Mouse (Mus musculus) forebrain, embryonic 12.5 days (tissue): ENCODE data around the gene Bad. TPM values are rescaled to one million over a fixed set of nuclear protein-coding genes. Genes with fewer than 3 reads are reported as not detected.

ENCODE experiments used
- ATAC-seq: fragments of 200-750 bp; cut with Nextera tagmentation; 2 replicates; pipeline ENCODE4 v1.8.0; 2017; ENCODE audit warnings: moderate TSS enrichment; ENCODE audit not compliant: low FRiP score
- H3K27ac ChIP-seq: fragments of 300-500 bp; sonication (generic); 2 replicates; pipeline ENCODE4 v1.5.1; 2016; ENCODE audit warnings: mild to moderate bottlenecking
- H3K27me3 ChIP-seq: fragments of 300-500 bp; sonication (generic); 2 replicates; pipeline ENCODE4 v1.6.1; 2016; ENCODE audit warnings: mild to moderate bottlenecking
- H3K36me3 ChIP-seq: fragments of 300-500 bp; sonication (generic); replicated peaks from 2 replicates; pipeline ENCODE4 v1.6.1; 2016; ENCODE audit warnings: mild to moderate bottlenecking
- H3K4me1 ChIP-seq: fragments of 300-500 bp; sonication (generic); 2 replicates; pipeline ENCODE4 v1.6.1; 2016
- H3K4me2 ChIP-seq: fragments of 300-500 bp; sonication (generic); 2 replicates; pipeline ENCODE4 v1.6.1; 2016; ENCODE audit warnings: mild to moderate bottlenecking, moderate library complexity
- H3K4me3 ChIP-seq: fragments of 300-500 bp; sonication (generic); replicated peaks from 2 replicates; pipeline ENCODE4 v1.5.1; 2016; ENCODE audit warnings: mild to moderate bottlenecking
- H3K9ac ChIP-seq: fragments of 300-500 bp; sonication (generic); 2 replicates; pipeline ENCODE4 v1.6.1; 2016; ENCODE audit warnings: mild to moderate bottlenecking
- H3K9me3 ChIP-seq: fragments of 300-500 bp; sonication (generic); 2 replicates; pipeline ENCODE4 v1.6.1; 2016
- WGBS: fragments of 180-500 bp; shearing (Covaris S2); methylation state at CpG from one replicate; pipeline ENCODE4 v1.1.7; 2016; 5-methylcytosine and 5-hydroxymethylcytosine counted together
- polyA plus RNA-seq: library from polyadenylated mRNA; unstranded; fragments of >200 nt; fragmentation: Nextera tagmentation; extraction: Ambion mirVana; gene quantifications from 2 replicates; pipeline ENCODE4 v1.2.1, GENCODE M21; 2016

The Bad gene
- polyA plus RNA-seq, 1 experiment from 2014 or later, result 65.3 TPM

GRCm38 (mm10) chr19:6919876-6920740 is 21.6 kb upstream of the Bad start:
- H3K27me3 ChIP-seq, result peaks cover 28% of the 10 kb centered on the region
- peak overlapping the region; percentile 92; the same call in 1 of the 2 replicates for H3K9ac ChIP-seq
- WGBS, result 46% methylated on average over 8 of the region's 8 CpGs
- no peak for ATAC-seq
- H3K27ac ChIP-seq, result no peak overlapping the region
- peaks cover 29% of the 10 kb centered on the region for H3K4me1 ChIP-seq
- H3K9me3 ChIP-seq, result no peaks in the 10 kb centered on the region
- peak overlapping the region; percentile 89 for H3K4me3 ChIP-seq
- 0 out of 2 replicates have a peak, but pooled peaks cover 6% of the 10 kb centered on the region for H3K36me3 ChIP-seq
- H3K4me2 ChIP-seq, result peak overlapping the region; percentile 91

DNA sequence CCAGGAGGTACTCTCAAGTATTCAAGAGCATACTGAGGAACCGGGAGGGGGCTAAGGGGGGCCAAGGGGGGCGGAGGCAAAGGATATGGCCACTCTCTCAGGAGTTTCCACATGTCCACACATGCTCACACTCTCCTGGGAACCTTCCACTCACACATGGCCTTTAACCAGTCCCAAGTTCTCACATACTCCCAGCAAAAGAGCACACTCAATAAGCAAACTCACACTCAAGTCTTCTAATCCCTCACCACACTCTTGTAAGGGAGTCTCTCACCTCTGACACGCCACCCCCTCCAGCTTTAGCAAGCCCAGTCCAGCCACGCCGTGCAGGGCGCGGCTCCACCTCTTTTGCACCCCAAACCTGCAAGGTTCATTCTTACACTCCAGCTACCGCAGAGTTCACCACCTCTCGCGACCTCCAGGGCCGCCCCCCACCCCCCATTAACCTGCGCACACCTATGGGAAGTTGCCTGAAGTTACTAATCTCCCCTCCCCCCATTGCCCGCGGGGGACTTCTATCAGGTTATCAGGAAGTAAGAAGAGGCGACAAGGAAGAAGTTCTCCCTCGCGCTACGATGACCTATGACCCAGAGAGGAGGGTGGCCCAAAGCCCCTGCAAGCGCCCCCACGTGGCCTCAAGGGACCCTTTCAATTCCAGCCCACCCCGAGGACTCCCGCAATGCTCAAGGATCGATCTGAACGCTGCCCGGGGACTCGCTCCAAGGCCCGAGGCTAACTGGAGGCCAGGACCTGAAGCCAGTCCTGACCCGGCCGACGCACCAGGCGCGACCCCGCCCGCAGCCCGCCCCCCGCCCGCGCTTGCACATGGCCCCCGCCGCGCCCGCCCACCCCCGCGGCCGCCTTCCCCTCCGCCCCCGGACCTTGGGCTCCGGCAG is 20.7 kb upstream of the Bad start:
- 2% methylated on average over 36 of the region's 48 CpGs for WGBS
- 0 out of 2 replicates have a peak, but pooled peaks cover under 1% of the 10 kb centered on the region for H3K9me3 ChIP-seq
- peaks cover 37% of the 10 kb centered on the region for H3K27me3 ChIP-seq
- peak overlapping the region; percentile 92 for H3K9ac ChIP-seq
- ATAC-seq, result peak; percentile 39
- H3K27ac ChIP-seq, result peak overlapping the region; percentile 93
- 0 out of 2 replicates have a peak, but pooled peaks cover 6% of the 10 kb centered on the region for H3K36me3 ChIP-seq
- H3K4me2 ChIP-seq, result peak overlapping the region; percentile 91
- peaks cover 32% of the 10 kb centered on the region for H3K4me1 ChIP-seq
- H3K4me3 ChIP-seq, result peak overlapping the region; percentile 89

- peak within 1 kb of the TSS; percentile 93 for H3K27ac ChIP-seq
- H3K9me3 ChIP-seq, result 0 out of 2 replicates have a peak, but pooled peaks cover 3% of the 10 kb centered on the region
- peaks cover 37% of the 10 kb centered on the region for H3K4me1 ChIP-seq
- peak within 1 kb of the TSS; percentile 92 for H3K9ac ChIP-seq
- peak; percentile 94 for ATAC-seq
- 0 out of 2 replicates have a peak, but pooled peaks cover 6% of the 10 kb centered on the region for H3K36me3 ChIP-seq
- H3K4me3 ChIP-seq, result peak within 1 kb of the TSS; percentile 89
- peak within 1 kb of the TSS; percentile 91 for H3K4me2 ChIP-seq
- WGBS, result 1% methylated on average over 62 of the region's 66 CpGs
- H3K27me3 ChIP-seq, result peaks cover 46% of the 10 kb centered on the region
These were observed 19.8 kb upstream of the Bad start, which contains the start of gene Esrra for GRCm38 (mm10) chr19:6921647-6922567. Esrra (minus strand) TSS chr19:6921813.

- WGBS, result 60% methylated on average over 6 of the region's 6 CpGs
- Histone ChIP-seq H3K9ac (no peak overlapping the region), H3K4me2 (peak overlapping the region; percentile 91; the same call in 1 of the 2 replicates), H3K9me3 (0 out of 2 replicates have a peak, but pooled peaks cover 3% of the 10 kb centered on the region), H3K27ac (no peak overlapping the region), H3K36me3 (0 out of 2 replicates have a peak, but pooled peaks cover 6% of the 10 kb centered on the region), H3K4me1 (peaks cover 40% of the 10 kb centered on the region), H3K27me3 (peaks cover 58% of the 10 kb centered on the region), H3K4me3 (no peak overlapping the region)
- ATAC-seq, result no peak
These were observed 18.5 kb upstream of the Bad start for GRCm38 (mm10) chr19:6922901-6923735.

DNA sequence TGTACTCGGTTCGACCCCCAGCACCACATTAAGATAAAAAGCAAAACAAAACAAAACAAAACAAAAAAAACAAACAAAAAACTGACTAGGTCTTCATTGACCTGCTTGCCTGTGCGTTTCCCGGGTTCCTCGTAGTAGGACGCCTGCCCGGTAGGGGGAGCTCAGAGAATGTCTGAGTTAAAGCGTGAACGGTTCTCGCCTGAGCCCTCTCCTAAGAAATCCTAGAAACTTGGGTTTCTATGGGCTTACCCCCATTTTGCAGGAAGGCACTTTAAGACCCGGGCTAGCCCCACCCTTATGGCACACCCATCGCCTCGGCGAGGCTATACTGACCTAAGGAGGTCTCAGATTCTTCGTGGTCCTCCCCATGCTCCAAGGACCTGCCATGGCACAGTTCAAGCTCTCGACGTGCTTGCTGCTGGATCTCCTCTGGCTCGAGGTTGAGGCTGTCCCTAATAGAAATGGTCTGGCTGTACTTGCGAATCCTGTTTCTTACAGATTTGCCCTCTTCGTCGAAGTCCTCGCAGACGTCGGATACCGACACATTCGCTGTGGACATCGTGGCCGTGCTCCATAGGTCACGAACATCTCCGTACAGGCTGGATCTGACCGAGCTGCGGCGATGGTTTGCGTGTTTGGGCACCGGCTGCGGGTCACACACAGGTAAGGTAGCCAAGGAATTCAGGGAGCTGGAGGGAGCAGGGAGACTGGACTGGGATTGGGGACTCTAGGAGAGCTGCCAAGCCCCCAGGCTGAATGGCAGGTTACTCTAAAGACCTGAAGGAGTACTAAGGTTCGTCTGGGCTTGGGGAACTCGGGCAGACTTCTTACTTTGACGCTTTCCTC is 17.0 kb upstream of the Bad start:
- H3K9me3 ChIP-seq, result 0 out of 2 replicates have a peak, but pooled peaks cover 3% of the 10 kb centered on the region
- ATAC-seq, result no peak
- peak overlapping the region; percentile 10 for H3K4me3 ChIP-seq
- peaks cover 37% of the 10 kb centered on the region for H3K4me1 ChIP-seq
- WGBS, result 2% methylated on average over 39 of the region's 39 CpGs
- no peaks in the 10 kb centered on the region for H3K36me3 ChIP-seq
- H3K4me2 ChIP-seq, result peak overlapping the region; percentile 13
- no peak overlapping the region for H3K9ac ChIP-seq
- H3K27ac ChIP-seq, result no peak overlapping the region
- H3K27me3 ChIP-seq, result peaks cover 72% of the 10 kb centered on the region

DNA sequence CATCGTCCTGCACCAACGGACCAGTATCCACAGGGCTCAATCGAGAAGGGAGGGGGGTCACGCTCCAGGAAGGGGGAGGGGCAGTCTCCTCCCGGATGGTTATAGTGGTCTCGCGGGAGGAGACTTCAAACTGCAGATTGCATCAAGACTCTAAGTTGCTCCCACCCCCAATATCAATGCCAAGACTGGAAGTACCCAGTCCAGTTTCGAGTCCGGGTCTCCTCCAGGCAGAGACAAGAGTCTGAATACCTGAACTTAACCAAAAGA is 16.4 kb upstream of the Bad start, which contains the start of gene Catsperz:
Gene Catsperz, minus strand, starts transcription at position 74 of the 267 bp plus-strand sequence.
- H3K4me2 ChIP-seq, result peak within 1 kb of the TSS; percentile 13
- peaks cover 76% of the 10 kb centered on the region for H3K27me3 ChIP-seq
- H3K4me1 ChIP-seq, result peaks cover 31% of the 10 kb centered on the region
- H3K9me3 ChIP-seq, result 0 out of 2 replicates have a peak, but pooled peaks cover 3% of the 10 kb centered on the region
- H3K4me3 ChIP-seq, result peak within 1 kb of the TSS; percentile 10
- no peaks in the 10 kb centered on the region for H3K36me3 ChIP-seq
- 4% methylated on average over 9 of the region's 9 CpGs for WGBS
- ATAC-seq, result no peak
- no peak within 1 kb of the TSS for H3K27ac ChIP-seq
- no peak within 1 kb of the TSS for H3K9ac ChIP-seq

- WGBS, result 3% methylated on average over 39 of the region's 40 CpGs
These were observed 15.9 kb upstream of the Bad start for GRCm38 (mm10) chr19:6925611-6926329.

GRCm38 (mm10) chr19:6926559-6927255 is 15.0 kb upstream of the Bad start:
- peak overlapping the region; percentile 44 for H3K4me2 ChIP-seq
- peaks cover 91% of the 10 kb centered on the region for H3K27me3 ChIP-seq
- H3K4me1 ChIP-seq, result peaks cover 23% of the 10 kb centered on the region
- peak overlapping the region; percentile 21 for H3K4me3 ChIP-seq
- no peak overlapping the region for H3K27ac ChIP-seq
- H3K9ac ChIP-seq, result peak overlapping the region; percentile 21; the same call in 1 of the 2 replicates
- 8% methylated on average over 26 of the region's 26 CpGs for WGBS
- no peaks in the 10 kb centered on the region for H3K36me3 ChIP-seq
- ATAC-seq, result no peak
- H3K9me3 ChIP-seq, result 0 out of 2 replicates have a peak, but pooled peaks cover 3% of the 10 kb centered on the region

More at GRCm38 (mm10) chr19:6925611-6926329, 15.9 kb upstream of the Bad start:
- Histone ChIP-seq H3K4me2 (no peak overlapping the region), H3K36me3 (no peaks in the 10 kb centered on the region), H3K9ac (no peak overlapping the region), H3K4me1 (peaks cover 26% of the 10 kb centered on the region), H3K27ac (no peak overlapping the region), H3K27me3 (peaks cover 82% of the 10 kb centered on the region), H3K4me3 (no peak overlapping the region; the same call in 1 of the 2 replicates), H3K9me3 (0 out of 2 replicates have a peak, but pooled peaks cover 3% of the 10 kb centered on the region)
- ATAC-seq, result no peak

DNA sequence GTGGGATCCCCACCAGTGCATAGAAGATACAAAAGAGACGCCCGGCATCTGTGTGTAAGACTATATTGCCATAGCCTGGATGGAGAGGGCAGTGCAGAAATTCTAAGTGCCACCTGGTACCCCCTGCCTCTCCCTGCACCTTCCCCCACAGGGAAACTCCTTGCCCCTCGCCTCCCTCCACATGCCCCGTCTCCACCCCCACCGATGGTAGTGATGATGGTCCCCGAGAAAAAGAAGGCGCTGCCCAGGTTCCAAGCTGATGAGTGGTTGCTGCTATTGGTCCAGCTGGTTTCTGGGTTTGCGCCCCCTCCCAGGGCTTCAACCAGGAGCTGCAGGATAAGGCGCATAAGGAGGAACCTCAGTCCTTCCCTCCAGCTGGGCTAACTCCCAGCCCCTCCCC is 13.6 kb upstream of the Bad start:
- WGBS, result 11% methylated on average over 9 of the region's 9 CpGs
- Histone ChIP-seq H3K4me3 (no peak overlapping the region), H3K4me2 (no peak overlapping the region), H3K4me1 (peaks cover 16% of the 10 kb centered on the region), H3K27me3 (peaks cover 96% of the 10 kb centered on the region), H3K27ac (no peak overlapping the region), H3K9me3 (0 out of 2 replicates have a peak, but pooled peaks cover 3% of the 10 kb centered on the region), H3K9ac (no peak overlapping the region), H3K36me3 (no peaks in the 10 kb centered on the region)
- ATAC-seq, result no peak
